Mouse (Mus musculus) kidney, postnatal 25 days (tissue): ENCODE results near the gene Klhl7.

Source experiments
- DNase-seq, 2 experiments: peaks; one replicate each; pipeline ENCODE4 v3.0.0; 2021; ENCODE audit warnings: mixed read lengths in 2 of 2

Gene Klhl7

DNA sequence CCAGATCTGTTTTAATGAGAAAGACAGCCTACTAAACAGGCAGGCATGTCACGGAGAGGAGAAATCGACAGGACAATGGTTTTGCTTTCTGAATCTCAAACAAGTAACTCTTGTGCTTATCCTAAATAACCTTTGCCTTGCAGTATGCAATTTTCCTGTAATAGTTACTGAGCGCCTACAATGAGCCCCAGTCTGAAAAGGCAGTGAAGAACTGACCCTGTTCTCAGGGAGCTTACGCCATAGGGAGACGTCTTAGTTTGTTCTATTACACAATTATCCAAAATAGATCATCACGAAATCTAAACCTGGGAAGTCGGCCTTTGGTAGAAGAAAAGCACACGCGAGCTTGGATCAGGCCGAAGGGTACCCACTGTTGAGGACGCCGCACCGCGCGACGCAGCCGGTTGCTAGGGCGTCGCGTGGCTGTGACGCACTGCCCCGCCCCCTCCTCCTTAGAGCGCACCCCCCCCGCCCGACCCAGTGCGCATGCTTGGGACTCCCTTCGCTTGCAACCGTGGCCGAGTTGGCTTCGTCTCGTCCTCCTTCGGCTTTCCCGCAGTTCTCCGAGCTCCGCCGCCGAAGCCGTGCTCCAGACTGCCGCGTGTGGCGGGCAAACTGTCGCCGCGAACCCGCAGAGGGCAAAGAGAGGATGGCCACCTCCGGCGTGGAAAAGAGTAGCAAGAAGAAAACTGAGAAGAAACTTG lies at the start of gene Klhl7:
Gene Klhl7 (plus strand): TSS at position 500 of the 704 bp plus-strand sequence.
- DNase-seq = peak; percentile 91 to 92

DNA sequence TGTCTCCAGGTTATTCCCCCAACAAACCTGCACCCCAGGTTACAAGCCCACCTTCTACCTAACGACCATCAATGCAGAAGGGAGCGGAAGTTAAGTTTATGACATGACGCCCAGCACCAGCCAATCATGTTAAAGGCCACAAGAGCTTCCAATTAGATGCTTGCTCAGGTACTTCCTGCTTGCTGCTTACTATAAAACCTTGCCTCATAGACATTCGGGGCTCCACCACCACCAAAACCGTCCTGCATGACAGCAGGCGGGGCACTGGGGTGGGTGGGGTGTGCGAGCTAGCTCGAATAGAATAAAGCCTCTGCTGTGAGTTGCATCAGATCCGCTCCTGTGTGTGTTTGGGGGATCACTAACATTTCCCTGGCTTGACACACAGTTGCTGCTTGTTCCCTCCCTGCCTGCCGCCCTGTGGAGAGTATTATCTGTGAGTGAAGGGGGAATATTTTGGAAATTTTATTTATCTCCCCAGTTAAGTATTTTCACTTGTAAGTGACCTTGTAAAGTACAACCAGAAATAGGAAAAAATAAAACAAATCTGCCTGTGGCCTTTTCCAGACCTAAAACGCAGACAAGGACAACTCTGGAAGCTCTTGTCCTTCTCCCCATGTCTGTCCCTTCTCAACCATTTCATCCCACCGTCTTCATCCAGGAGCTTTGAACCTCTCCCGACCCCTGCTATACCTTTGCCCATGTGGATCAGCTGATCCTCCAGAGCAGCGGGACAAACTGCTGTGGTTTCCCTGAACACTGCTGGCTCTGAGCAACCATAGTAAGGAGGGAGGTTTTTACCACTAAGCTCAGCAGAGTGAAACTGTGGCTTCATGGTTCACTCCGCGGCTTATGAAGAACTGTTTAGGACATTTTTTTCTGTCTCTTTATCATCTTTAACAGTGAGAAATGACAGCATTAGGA lies 48.4 kb upstream of the Klhl7 start:
- DNase-seq = no peak

DNA sequence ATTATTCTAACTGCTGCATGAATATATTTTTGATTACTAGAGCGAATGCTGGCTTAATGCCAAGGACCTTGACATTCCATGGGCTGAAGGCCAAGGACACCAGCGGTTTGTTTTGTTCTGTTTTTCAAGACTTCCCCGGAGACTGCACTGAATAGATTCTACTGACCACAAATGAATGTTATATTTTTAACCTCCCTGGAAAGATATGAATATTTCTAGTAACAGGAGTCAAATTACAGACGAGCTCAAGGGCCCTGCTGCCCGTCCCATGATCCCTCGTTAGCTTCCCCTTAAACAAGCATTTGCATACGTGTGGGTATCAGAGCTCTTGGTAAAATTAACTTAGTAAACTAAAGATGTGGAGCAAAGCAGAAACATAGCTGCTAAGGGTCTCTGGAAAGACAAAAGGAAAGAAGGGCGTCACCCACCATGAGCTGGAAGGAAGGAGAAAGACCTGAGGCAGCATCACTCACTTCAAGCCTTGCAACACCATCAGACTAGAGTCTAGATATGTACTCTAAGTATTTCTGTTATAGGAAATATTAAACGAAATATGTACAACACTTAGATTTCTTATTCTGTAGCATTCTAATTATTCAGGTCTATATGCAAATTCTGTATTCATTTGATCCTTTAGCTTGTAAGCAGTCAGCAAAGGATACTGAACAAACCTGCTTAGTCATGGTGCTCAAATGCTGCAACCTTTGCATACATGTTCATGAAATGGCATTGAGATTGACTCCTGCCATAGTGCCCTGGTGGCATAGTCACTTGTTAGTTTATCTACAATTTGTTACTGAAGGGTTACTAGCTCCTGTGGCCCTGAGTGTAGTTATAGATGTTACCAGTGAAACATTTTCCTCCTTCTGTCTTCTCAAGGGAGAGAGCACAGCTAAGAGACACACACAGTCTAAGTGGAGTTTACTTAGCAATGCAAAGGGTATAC lies 46.9 kb upstream of the Klhl7 start:
- peak in 1 of 2 experiments; percentile 53 for DNase-seq

DNA sequence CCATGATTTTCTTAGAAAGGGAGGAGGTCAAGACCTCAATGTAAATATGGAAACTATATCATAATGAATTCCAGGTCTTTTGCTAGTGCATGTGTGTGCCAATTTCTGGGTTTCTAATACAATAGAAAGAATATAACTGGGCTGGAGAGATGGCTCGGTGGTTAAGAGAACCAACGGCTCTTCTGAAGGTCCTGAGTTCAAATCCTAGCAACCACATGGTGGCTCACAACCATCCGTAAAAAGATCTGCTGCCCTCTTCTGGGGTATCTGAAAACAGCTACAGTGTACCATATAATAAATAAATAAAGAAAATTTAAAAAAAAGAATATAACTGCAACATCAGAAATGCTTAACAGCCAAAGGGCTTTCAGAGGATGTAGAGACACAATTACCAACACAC lies 46.0 kb upstream of the Klhl7 start:
- peak in 1 of 2 experiments; percentile 14 for DNase-seq

DNA sequence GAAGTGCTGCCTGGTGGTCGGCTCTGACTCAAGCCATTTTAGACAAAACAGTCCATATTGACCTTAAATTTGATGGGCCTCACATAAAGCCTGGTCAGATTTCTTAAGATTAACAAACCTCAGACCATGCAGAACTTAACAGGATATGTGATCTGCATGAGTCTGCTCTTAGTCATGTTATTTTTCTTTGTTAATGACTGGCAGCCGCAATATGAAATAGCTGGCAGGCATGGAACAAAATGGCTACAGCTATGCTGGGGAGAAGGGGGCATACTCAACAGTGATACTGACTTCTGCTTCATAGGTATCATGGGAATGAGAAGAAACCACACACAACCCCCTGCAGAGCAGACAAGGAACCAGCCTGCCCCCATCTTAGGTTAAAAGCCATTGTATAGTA lies 43.5 kb upstream of the Klhl7 start:
- no peak for DNase-seq

DNA sequence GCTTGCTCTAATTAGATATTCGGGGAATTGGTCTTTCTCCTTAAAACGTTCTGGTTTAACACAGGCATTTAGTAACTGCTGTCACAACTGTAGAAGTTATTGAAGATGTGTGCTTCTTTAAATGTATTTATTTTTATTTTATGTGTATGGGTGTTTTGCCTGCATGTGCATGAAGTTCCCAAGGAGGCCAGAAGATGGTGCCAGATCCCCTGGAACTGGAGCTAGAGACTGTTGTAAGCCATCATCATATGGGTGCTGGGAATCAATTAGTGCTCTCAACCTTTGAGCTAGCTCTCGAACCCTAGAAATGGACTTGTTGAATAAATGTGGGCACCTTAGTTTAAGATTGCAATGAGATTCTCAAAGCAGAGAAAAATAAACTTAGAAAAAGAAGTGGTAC lies 42.8 kb upstream of the Klhl7 start:
- DNase-seq = peak in 1 of 2 experiments; percentile 12

DNA sequence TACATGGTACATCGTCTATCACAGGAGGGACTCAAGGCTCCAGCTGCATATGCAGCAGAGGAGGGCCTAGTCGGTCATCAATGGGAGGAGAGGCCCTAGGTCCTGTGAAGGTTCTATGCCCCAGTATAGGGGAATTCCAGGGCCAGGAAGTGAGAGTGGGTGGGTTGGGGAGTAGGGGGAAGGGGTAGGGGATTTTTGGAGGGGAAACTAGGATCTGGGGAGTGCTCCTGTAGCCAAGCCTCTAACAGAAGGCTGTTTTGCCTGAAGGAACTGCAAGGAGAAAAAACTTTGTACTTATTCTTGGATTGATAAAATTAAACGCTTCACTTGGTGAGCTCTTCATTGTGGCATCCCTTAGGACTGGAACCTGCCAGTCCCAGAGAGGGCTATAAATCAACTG lies 39.5 kb upstream of the Klhl7 start:
- DNase-seq = no peak

DNA sequence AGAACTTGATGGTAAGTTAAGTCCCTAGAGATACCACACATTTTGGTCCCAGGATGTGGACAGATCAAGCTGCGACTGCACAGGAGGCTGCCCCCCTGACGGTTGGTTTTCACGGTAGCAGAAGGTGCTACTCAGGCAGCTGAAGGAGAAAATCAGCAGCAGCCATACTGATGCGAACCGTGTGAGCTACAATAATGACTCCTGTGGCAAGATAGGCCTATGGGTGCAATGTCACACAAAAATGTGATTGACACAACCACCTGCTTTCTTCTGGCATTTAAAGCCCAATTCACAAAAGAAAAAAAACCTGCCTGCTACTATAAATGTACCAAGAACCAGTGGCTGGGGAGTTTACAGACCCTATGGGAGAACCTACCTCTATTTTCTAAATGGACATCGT lies 37.4 kb upstream of the Klhl7 start:
- no peak for DNase-seq

DNA sequence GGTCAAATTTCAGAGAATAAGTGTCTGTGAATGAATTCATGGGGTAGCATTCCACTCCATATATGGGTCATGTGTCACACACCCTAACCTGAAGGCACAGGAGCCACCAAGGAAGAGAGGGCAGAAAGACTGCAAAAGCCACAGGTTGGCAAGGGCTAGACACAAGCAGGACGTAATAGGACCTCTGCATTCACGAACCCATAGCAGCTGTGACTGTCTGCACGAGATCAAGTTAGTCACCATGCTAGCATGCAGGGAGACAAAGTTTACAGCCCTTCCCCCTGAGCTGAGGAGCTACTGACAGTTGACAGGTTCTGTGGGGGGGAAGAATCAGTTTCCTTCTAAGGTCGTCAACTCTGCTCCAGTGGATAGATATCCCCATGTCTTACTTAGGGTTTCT lies 36.9 kb upstream of the Klhl7 start:
- DNase-seq = no peak

DNA sequence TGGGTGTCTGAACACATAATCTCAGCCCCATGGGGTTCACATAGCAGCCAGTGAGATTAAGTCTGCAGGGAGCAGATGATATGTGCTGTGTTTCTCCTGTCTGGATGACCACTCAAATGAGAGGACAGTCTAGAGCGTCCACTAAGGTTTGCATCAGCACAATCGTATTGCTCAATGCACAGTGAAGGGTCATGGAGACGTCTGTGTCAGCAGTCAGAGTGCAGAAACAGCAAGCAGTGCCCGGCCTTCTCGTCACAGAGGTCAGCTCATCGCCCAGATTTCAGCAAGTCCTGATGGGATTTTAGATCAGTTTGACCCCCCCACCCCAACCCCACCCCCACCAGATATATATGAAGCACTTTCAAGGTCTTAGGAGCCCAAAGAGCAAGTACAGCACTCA lies 31.4 kb upstream of the Klhl7 start:
- DNase-seq = no peak

DNA sequence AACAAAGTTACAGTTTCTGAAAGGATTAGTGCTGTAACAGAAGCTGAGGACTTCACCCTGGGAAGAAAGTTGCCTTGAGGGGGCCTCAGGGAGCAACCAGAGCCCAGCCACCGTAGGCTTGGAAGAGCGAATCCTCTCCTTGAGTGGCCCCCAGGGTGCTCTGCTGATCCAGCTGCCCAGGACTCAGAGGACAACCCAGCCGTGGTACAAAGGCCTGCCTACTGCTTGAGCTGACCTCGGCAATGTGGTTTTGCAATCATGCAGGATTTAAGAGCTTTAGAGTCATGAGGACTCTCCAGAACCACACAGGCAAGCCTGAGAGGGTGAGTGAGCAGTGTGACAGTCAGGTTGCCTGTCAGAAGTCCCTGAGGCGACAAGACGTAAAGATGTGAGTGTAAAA lies 28.4 kb upstream of the Klhl7 start:
- no peak for DNase-seq

DNA sequence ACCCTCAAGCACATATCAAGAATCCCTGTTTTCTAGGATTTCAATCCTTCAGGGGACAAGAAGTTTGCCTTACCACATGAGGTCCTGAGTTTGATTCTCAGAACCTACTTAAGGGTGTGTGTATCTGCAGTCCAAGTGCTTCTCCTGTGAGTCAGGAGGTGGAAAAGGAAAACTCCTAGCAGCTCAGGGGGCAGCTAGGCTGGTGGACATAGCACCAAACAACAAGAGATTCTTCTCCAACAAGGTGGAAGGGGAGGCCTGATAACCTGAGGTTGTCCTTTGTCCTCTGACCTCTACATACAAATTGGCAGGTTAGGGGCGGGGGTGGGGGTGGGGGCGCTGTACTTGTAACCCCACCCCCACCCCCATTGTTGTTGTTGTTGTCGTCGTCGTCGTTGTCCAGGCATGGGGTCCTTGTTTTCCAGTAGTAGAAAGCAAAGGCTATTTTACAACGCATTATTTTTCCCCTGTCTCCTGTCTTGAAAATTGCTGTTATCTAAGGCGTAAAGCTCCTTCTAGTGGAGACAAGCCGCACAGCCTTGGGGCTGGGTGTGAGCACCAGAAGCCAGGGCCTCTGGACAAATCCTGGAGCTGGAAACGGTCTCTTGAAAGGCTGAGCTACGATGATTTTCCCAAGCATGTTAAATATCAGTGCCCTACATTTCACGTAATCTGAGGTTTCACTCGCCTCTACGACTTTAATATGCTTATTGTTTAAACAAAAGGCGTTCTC lies 23.3 kb upstream of the Klhl7 start:
- peak; percentile 81 to 83 for DNase-seq

DNA sequence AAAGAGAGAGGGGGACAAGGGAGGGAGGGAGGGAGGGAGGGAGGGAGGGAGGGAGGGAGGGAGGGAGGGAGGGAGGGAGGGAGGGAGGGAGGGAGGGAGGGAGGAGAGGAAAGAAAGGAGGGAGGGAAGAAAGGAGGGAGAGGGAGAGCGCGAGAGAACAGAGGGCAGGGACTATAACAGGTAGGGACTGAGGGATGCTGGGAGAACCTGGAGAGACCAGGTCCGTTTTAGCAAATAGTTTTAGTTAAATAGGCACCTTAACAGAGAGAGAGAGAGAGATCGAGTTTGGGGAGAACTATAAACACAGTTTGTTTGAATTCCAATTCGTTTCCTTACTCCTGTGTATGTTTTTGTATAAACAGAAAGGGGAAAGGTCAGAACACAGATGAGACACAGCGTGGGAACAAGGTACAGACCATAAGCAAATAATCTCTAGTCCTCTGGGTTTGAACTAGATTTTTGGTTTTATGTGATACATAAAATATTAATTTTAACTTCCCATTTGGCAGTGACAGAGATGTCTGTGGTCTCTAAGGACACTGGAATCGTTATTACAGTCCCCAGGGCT lies 22.6 kb upstream of the Klhl7 start:
- DNase-seq = no peak

DNA sequence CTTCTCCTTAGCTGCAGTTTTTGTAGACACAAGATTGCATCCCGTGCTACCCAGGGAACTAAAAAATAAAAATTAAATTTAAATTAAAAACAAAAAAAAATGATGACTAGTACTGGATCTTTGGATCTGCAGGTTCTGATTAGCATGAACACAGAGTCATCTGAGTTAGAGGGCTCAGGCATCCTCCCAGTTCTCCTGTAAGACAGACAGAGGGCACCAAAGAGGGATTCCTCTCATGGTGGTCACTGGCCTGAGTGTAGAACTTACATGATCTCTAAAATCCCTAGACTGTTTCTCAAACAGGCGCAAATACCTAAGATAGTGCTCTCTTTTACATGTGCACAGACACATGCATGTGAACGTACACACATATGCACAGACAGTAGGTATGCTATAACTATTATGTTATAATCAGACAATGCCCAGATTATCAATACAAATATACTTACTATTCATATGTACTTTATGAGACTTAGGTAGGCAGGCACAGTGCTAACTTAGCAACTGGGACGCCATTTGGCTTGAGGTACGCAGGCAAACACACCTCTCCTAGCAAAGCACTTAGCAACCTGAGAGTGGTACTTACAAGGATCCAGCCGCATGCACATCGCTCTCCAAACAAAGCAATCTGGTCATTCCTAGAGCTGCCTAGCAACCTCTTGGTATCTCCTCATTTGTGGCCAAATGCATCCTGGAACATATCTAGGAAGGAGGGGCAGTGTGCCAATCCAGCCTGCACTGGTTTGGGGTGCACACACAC lies 21.8 kb upstream of the Klhl7 start:
- no peak for DNase-seq

DNA sequence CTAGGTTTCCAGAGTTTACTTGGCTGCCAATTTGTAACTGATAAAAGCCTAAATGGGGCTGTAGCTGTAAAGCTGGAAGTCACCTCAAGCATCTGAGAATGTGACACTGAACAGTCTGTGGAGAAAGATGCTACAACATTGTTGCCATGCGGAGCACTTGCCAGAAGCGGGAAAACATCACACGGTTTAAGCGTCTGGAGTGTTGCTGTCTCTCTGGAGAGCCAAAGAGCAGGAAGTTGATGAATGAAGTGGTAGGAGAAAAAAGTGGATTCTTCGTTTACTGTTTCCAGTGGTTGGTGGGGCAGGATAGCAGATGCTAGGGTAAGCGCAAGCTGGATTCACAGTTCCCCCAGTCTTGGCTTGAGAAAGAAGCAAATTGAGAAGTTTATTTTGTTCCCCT lies 19.6 kb upstream of the Klhl7 start:
- DNase-seq = no peak

DNA sequence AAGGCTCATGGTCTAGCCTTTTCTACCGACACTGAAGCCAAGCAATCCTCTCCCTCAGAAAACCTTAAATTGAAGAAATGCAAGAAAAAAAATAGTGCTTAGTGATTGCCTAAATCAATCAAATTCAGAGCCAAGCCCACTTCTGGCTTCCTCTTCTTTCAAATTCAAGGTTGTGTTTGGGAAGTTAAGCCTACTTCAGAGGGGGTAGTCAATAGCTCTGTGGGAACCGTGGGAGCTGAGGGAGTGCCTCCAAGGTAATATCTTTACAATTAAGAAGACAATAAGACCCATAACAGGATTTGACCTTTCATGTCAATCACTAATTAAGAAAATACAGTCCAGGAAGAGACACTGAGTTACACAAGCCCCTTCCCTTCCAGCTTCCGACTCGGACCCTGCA lies 15.6 kb upstream of the Klhl7 start:
- DNase-seq = no peak

DNA sequence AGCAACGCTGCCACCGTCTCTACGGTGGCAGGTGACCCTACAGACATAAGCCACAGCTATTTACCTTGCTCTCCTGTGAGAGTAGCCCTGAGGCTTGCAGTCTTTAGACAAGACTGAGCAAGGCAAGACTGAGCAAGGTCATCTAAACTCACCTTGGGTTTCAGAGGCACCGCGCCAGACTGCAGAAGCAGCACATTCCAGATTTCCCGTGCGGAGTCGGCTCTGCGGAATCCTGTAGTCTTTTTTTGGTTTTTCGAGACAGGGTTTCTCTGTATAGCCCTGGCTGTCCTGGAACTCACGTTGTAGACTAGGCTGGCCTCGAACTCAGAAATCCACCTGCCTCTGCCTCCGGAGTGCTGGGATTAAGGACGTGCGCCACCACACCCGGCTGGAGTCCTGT lies 14.2 kb upstream of the Klhl7 start:
- peak; percentile 47 to 63 for DNase-seq

DNA sequence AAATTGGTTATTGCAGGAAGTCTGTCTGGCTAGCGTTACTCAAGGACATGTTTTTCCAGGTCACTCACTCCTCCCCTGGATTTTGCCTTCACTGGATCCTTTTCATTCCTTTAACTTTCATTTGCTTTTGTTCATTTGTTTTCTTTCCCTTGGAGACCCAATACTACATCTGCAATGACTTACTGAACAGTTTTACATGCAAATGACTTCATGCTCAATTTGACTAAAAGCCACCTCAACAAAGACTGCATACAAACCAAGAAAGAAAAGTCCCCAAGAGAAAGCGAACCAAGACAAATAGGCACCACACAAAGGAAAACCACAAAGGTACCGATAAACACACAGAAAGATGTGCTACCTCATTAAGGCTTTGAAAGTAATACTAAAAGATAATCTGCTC lies 13.5 kb upstream of the Klhl7 start:
- no peak for DNase-seq

DNA sequence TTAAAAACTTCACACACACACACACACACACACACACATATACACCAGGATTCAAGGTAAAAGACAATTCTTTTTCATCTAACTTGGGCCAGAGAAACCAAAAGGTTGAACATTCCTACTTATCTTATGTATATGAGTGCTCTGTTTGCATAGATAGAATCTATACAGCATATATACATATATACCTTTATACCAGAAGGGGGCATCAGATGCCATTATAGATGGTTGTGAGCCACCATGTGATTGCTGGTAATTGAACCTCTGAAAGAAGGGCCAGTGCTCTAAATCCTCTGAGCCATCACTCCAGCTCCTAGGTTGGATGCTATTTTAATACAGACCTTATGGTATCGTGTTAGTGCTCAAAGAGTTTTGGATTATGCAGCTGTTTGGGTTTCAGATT lies 12.0 kb upstream of the Klhl7 start:
- DNase-seq = no peak

DNA sequence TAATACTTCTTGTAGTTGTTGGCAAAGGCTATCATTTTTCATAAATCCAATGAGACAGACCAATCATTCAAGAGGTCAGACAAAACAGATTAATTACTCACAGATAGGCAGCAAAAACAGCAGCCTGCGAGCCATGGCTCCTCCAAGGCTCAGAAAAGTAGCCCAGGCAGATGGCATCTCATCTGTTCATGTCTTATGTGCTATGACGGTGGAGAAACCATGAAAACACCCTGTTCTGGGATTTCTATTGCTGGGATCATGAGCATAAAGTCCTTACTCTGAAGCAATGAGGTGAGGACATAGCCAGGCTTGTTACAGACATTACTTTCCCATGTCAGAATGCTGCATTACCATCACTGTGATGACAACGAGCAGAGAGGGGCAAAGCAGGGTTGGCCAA lies 7.9 kb upstream of the Klhl7 start:
- DNase-seq = no peak

DNA sequence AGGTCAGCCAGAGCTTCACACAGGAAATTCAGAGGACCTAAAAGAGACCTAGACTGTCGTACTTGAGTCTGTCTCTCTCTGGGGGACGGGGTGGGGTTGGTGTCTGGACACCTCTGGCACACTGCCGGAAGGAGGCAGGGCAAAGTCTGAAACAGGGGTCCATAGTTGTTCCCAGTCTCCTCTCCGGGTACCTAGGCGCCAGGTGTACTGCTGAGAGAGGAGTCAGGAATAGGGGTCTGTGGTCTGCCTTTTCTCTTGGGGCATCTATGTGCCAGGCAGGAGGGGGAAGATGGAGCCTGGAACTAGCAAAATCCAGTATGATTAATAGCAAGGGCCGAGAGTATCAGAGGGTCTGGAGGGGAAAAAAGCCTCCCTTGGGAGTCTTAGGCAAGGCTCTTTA lies 5.0 kb upstream of the Klhl7 start:
- peak in 1 of 2 experiments; percentile 23 for DNase-seq
